Mouse (Mus musculus): ENCODE data around the gene Egfl8. TPM values are rescaled to one million over a fixed set of nuclear protein-coding genes. Genes with fewer than 3 reads are reported as not detected.
A peak's percentile ranks its signal among the peaks of the same experiment; 100 is the strongest.

The Egfl8 gene
- total RNA-seq, 2 experiments from 2014 or later, result 2.0 to 2.4 TPM

DNA sequence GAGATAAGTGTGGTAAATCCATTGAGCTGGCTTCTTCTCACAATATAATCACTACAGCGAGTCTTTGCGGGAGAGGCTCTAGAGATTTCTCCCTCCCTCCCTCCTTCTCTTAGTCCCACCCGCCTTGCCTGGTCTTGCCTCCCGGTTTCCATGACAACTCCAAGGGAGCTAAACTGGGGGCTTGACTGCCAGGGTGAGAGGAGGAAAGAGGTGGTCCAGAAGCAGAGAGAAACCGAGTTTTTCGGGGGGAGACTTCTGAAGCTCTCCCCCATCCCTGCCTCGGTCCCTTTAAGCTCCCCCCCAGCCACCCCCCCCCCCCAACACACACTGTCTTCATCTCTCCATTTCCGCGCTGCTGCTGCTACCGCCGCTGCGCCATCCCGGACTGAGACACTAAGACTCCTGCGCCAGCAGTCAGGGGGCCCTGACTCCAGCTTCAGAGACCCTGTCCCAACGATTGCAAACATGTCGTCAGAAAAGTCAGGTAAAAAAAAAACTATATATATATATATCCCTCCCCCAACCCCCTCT is 13.5 kb upstream of the Egfl8 start, which contains the start of gene Prrt1:
Gene Prrt1, plus strand, starts transcription at position 313 of the 531 bp plus-strand sequence.
- peak; percentile 75 to 85 for DNase-seq (ENCODE audit: low spot score in 2 of 2)

GRCm38 (mm10) chr17:34628644-34628967 is 12.8 kb upstream of the Egfl8 start:
- DNase-seq (ENCODE audit: low spot score in 2 of 2), result no peak

DNA sequence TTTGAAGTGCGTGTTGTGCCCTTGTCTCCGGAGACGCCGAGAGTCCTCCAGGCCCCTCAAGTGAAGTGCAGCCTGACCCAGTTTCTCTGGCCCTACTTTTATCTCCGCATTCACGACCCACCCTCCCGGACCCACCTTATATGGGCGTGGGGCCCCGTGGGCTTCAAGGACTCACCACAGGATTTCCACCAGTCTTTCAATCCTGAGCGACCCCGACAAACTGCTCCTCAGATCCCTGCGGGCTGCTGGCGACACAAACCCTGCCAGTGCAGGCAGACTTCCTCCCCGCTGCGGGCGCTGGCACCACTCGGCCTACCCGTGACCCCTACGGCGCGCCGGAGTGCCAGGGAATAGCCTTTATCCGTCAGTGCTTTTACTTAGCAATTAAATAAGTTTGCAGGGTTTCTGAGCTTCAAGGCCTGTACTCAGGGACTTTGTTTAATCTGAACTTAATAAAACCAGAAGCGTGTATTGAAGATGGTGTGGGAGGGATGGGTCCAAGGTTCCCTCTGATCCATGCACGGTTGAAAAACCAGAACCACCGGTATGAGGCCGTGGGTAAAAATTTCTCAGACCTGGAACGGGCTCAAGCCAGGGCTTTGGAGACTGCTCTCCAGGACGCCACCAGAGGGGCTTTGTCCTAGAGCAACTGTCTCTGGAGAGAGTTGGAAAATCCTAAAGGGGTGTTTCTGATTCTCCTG is 12.3 kb upstream of the Egfl8 start, which contains the start of gene Ppt2:
Gene Ppt2, minus strand, starts transcription at position 568 of the 701 bp plus-strand sequence.
- peak in 1 of 2 experiments; percentile 49 for DNase-seq (ENCODE audit: low spot score in 2 of 2)

DNA sequence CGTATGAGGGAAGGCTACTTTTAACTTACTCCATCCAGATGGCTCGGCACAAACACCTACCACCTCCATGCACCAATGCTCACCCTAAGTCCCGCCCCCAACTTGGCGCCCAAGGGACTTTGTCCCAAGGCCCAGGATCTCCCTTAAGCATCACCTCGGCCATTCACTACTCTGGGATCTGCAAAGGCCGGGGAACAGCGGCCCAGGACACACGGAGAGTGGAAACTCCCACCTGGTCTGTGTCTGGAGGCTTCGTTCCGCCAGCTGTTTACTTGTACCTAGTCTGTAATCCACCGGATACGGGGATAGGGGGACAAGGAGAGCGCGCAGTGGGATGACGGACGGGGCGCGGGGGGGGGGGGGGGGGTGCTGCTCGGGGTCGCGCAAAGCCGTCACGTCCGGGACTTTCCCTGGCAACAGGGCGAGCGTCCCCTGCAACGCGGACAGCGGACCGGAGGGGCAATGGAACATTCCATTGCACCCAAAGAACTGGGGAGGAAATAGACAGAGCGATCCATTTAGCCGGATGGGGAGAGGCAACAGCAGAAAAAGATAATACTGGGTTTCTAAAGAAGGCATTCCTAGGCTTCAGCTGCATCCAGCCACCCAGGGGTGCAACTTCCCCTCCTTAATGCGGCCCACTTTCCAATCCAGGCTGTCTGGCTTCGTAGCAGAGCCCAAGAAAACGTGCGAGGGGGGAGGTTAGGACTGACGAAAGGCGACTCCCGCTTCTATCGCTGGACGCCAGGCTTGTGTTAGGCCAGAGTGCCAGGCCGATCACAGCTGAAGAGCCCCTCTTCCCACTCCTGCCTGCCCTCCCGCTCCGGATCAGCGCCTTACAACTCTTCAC is 11.5 kb upstream of the Egfl8 start:
- DNase-seq (ENCODE audit: low spot score in 2 of 2), result peak; percentile 83 to 89

DNA sequence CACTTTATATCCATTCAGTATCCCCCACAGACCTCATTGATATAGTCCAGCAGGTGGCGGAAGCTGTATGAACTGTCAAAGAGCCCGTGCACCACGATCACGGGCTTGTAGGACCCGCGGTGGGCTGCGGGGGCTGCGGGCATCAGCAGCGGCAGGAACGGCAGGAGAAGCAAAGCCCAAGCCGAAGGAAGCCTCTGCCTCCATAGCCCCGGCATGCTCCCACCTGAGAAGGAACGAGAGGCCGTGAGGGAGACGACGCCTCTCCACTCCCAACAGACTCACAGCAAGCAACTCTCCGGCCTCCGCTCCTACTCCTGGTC is 11.0 kb upstream of the Egfl8 start:
- peak in 1 of 2 experiments; percentile 64 for DNase-seq (ENCODE audit: low spot score in 2 of 2)

DNA sequence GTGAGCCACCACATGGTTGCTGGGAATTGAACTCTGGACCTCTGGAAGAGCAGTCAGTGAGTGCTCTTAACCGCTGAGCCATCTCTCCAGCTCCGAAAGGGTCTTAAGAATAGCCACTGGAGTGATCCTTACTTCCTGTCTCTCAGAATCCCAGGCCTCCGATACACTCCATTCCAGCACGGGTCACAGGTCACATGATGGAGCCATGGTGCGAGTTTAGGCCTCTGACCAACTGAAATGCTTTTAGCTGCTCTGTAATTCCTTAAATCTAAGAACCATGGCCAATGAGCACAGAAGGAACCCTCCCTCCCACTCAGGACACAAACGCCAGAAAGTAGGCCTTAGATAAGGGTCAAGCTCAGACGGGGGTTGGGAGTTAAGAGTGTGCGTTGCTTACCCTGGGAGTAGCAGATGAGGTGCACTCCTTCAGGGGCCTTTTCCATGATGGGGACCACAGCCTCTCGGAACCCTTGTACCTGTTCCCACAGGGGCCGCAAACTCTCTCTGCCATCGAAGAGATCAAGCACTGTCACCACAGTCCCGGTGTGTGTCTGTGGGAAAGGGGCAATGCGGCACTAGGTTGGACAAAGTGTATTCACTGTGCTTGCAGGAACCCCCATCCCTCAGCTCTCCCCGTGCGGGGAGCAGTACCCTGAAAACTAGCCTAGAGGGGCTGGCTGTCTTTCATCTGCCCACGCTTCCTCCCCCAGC is 10.4 kb upstream of the Egfl8 start:
- no peak for DNase-seq (ENCODE audit: low spot score in 2 of 2)

DNA sequence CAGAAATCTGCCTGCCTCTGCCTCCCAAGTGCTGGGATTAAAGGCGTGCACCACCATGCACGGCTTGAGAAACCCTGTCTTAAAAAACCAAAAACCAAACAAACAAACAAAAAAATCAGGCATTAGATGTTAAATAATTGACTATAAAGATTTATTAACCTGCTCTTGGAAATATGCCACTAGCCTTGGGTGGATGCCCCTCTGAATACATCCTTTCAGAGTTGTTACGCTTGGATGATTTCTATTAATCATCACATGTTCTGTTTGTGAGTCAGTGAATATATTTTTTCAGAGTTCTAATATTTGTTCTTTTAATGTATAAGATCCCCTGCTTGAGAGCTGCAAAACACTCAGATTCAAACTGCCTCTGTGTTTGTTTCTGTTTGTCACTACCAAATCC is 9.2 kb upstream of the Egfl8 start:
- DNase-seq (ENCODE audit: low spot score in 2 of 2), result no peak

DNA sequence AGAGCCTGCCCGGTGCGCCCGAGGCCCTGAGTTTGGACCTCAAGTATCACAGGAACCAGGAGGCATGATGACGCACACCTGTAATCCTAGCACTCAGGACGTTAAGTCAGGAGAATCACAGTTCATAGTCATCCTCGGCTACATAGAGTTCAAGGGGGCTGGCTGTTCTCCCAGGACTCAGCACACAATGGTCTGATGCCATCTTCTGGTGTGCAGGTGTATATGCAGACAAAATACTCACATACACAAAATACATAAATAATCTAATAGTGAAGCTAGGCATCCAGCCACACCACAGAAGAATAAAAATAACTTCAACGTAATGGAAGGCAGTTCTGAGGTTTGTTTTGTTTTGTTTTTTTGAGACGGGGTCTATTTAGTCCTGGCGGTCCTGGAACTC is 7.4 kb upstream of the Egfl8 start:
- DNase-seq (ENCODE audit: low spot score in 2 of 2), result no peak

GRCm38 (mm10) chr17:34621006-34621405 is 5.2 kb upstream of the Egfl8 start:
- DNase-seq (ENCODE audit: low spot score in 2 of 2), result no peak

GRCm38 (mm10) chr17:34618999-34619398 is 3.2 kb upstream of the Egfl8 start:
- peak in 1 of 2 experiments; percentile 82 for DNase-seq (ENCODE audit: low spot score in 2 of 2)

- no peak for DNase-seq (ENCODE audit: low spot score in 2 of 2)
Observed at GRCm38 (mm10) chr17:34613830-34614229, 1.9 kb downstream of the Egfl8 start.

DNA sequence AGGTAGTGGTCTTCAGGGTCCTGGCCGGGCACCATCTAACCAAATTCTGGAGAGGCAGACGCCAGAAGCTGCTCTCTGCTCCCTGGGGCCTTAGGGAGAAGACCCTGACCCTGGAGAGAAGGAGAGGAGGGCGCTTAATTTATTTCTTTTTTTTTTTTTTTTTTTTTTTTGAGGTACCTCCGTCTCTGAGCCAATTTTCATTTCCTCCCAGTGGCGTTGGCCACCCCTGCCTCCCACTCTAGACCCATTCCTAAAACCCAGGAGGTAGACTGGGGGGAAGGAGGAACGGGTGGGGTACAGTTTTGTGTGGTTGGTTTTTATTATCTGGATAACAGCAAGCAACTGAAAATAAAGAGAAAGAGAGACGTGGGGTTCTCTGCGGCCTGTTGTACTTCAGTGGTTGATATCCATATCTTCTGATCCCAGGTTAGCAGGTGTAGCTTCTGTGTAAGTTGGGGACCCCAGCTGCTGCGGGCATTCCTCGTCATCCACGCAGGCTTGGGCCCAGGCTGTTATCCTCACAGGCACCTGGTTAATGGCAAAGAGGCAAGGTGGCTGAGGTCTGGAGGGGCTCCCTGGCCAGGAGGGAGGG is 2.6 kb downstream of the Egfl8 start:
- DNase-seq (ENCODE audit: low spot score in 2 of 2), result no peak

GRCm38 (mm10) chr17:34611050-34611449 is 4.7 kb downstream of the Egfl8 start:
- DNase-seq (ENCODE audit: low spot score in 2 of 2), result no peak

DNA sequence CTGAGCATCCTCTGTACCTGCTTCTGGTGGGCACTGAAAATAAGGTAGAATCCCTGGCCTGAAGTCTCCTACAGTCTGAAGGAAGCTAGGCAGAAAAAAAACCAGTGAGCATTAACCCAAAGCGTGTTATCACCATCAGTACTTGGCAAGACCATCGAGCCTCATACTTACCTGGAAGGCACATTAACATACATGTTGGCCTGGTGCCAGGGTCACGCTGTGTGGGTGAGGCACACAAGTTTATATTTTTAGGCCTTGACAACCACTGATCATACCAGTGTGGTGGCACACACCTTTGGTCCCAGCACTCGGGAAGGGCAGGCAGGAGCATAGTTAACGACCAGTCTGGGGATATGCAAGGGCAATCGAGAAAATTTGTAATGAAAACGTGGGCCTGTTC is 7.8 kb downstream of the Egfl8 start:
- DNase-seq (ENCODE audit: low spot score in 2 of 2), result no peak

DNA sequence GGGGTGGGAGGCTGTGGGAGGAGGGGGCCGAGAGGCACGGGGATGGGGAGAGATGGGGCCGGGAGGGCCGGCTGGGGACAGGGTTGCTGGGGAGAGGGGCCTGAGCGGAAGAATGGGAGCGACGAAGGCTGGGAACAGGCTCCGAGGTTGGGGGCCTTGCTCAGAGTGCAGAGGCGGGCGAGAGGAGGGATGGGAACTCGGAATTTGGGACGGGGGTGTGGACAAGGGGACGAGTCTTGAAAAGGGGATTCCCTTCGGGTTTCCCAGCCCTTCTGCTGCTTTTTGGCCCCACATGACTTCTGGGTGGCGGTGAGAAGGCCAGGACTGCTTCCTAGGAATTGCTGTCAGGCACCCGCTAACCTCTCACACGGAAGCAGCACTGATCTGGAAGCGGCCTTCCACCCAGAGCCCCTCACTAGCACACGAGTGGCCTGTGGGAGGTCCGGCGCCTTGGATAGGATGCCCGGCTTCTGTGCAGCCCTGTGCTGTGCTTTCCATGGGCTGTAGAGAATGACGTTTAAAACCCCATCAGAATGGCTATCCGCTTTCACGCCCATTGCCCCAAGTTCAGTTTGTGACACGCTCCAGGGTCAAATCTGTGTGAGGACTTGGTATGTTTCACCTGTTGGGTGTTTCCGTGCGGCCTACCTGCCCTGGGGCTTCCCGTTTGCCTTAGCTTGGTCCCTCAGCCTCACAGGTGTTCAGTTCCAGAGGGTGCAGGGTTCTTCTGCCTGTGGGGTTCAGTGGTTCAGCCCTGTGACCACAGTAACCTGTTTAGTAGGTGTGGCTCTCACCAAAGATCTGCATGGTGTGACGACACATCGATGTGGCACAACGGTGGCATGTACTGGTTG is 9.4 kb downstream of the Egfl8 start:
- no peak for DNase-seq (ENCODE audit: low spot score in 2 of 2)

- peak; percentile 95 to 99 for DNase-seq (ENCODE audit: low spot score in 2 of 2)
Observed at GRCm38 (mm10) chr17:34605609-34606008, 10.2 kb downstream of the Egfl8 start.

DNA sequence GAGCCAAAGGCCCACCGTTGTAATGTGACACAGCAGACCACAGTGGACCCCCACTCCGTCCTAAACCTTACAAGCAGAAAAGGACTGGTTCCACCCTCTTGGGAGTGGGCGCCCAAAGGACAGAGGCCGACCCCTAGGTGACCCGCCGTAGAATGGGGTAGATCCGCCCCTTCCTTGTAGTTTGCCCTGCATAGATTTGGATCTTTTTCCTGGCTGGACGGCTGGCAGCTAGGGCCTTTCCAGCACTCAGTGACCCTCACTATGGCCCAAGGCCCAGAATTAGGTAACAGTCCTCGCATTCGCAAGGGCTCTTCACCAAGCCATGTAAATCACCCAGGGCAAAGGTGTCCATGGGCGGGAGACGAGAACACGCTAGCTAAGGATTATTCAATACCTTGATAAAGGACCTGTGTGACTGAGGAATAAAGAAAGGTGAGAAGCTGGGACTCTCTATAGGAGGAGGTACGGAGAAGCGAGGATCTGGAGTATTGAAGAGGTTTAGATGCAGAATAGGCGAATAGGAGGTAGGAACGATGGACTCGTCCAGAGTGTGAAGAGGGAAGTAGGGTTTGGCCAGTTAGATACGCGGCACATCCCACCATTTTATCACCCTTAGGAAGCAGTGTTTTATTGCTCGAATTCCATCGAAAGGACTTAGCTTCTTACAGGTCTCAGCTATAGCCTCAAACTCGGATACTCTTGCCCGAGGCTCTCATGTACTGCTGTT is 11.1 kb downstream of the Egfl8 start:
- no peak for DNase-seq (ENCODE audit: low spot score in 2 of 2)

DNA sequence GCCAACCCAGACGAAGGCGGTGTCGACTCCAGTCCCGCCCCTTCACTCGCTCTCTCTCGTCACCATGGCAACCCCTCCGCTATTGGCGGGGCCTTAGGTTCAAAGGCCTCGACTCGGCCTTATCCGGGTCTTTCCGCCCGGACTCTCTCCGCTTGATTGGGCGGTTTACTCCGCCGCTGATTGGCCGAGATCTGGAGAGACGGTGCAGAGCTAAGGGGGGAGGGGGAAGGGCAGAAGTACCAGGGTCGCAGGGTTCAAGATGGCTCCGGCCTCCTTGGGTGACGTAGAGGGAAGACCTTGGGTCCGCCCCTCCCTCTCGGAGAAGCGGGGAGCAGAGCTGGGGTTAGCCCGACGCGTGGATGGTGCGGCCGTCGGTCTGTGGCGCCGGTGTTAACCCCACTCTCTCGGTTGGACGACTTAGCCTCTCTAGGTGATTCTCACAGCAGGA is 11.7 kb downstream of the Egfl8 start, which contains the start of gene Agpat1:
Gene Agpat1, plus strand, starts transcription at position 202 of the 448 bp plus-strand sequence.
- peak; percentile 96 to 98 for DNase-seq (ENCODE audit: low spot score in 2 of 2)

DNA sequence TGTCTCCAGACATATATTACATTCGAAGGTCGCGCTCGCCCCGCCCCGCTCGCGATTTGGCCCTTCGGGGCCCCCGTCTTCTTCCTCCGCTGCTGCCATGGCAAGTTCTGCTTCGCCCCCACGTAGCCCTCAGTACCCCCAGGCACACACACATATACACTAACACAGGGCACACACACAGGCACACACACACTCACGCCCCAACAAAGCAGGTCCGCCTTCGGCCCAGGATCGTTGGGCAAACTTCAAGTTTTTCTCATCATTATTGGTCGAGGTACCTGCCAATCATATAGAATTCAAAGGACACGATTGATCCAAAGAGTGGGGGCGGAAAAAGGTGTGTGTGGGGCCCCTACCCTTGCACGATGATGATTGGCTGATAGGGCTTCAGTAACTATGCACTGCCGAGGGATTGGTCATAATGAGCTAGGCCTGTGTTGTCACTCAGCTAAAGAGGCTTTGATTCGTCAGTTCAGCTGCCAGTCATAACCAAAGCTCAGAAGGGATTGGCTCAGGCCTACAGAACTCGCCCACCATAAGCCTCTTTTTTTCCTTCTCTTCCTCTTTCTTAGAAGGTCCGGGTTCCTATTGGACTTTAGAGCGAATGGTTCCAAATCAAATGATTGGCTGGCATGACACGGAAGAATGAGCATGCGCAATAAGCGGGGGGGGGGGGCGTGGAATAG is 12.3 kb downstream of the Egfl8 start, which contains the start of gene Rnf5:
Gene Rnf5, minus strand, starts transcription at position 316 of the 686 bp plus-strand sequence.
- DNase-seq (ENCODE audit: low spot score in 2 of 2), result peak; percentile 99 to 100
